Mouse (Mus musculus) cerebellum, postnatal 14 days (tissue): Measurements from ENCODE around the gene Rasl10b.

ENCODE experiments used
- DNase-seq, 2 experiments: peaks; one replicate each; pipeline ENCODE4 v3.0.0; 2021; ENCODE audit warnings: mixed read lengths in 2 of 2

Rasl10b gene

GRCm38 (mm10) chr11:83409087-83409754 lies at the start of gene Rasl10b:
Gene Rasl10b, plus strand, starts transcription at chr11:83409137.
- peak; percentile 80 to 83 for DNase-seq

GRCm38 (mm10) chr11:83364656-83365055 lies 44.3 kb upstream of the Rasl10b start:
- DNase-seq, result peak; percentile 28 to 46

- peak in 1 of 2 experiments; percentile 41 for DNase-seq
Measured at GRCm38 (mm10) chr11:83371267-83371666, 37.7 kb upstream of the Rasl10b start.

GRCm38 (mm10) chr11:83379745-83380341 lies 29.1 kb upstream of the Rasl10b start:
- DNase-seq, result no peak

- no peak for DNase-seq
Measured at GRCm38 (mm10) chr11:83382876-83383531, 25.9 kb upstream of the Rasl10b start.

GRCm38 (mm10) chr11:83383532-83383887 lies 25.4 kb upstream of the Rasl10b start:
- no peak for DNase-seq

- peak in 1 of 2 experiments; percentile 32 for DNase-seq
Measured at GRCm38 (mm10) chr11:83393062-83393461, 15.9 kb upstream of the Rasl10b start.

GRCm38 (mm10) chr11:83394802-83395439 lies 14.0 kb upstream of the Rasl10b start:
- DNase-seq, result no peak

- no peak for DNase-seq
Measured at GRCm38 (mm10) chr11:83397626-83398025, 11.3 kb upstream of the Rasl10b start.

- no peak for DNase-seq
Measured at GRCm38 (mm10) chr11:83398724-83399123, 10.2 kb upstream of the Rasl10b start.

- DNase-seq, result no peak
Measured at GRCm38 (mm10) chr11:83403787-83404186, 5.2 kb upstream of the Rasl10b start.

GRCm38 (mm10) chr11:83406391-83406790 lies 2.5 kb upstream of the Rasl10b start:
- DNase-seq, result no peak

- no peak for DNase-seq
Measured at GRCm38 (mm10) chr11:83408242-83408641, 695 bp upstream of the Rasl10b start.

GRCm38 (mm10) chr11:83409792-83410291 lies 905 bp downstream of the Rasl10b start:
- DNase-seq, result peak; percentile 56 to 62

GRCm38 (mm10) chr11:83410510-83410909 lies 1.6 kb downstream of the Rasl10b start:
- no peak for DNase-seq

- no peak for DNase-seq
Measured at GRCm38 (mm10) chr11:83417080-83417479, 8.1 kb downstream of the Rasl10b start.

GRCm38 (mm10) chr11:83417708-83418107 lies 8.8 kb downstream of the Rasl10b start:
- no peak for DNase-seq

- peak; percentile 42 to 54 for DNase-seq
Measured at GRCm38 (mm10) chr11:83418566-83418965, 9.6 kb downstream of the Rasl10b start.

GRCm38 (mm10) chr11:83420338-83420737 lies 11.4 kb downstream of the Rasl10b start:
- DNase-seq, result peak; percentile 36 to 57

GRCm38 (mm10) chr11:83421305-83421704 lies 12.4 kb downstream of the Rasl10b start:
- DNase-seq, result peak in 1 of 2 experiments; percentile 34

GRCm38 (mm10) chr11:83424681-83425080 lies 15.7 kb downstream of the Rasl10b start:
- DNase-seq, result peak; percentile 92

GRCm38 (mm10) chr11:83426964-83427363 lies 18.0 kb downstream of the Rasl10b start:
- no peak for DNase-seq

- no peak for DNase-seq
Measured at GRCm38 (mm10) chr11:83429355-83429754, 20.4 kb downstream of the Rasl10b start, which contains the start of gene Gas2l2. Gene Gas2l2, minus strand, starts transcription at chr11:83429455.
